Mouse (Mus musculus) thymus, adult 2 months (tissue): Measurements from ENCODE around the gene Zfp296. TPM values are rescaled to one million over a fixed set of nuclear protein-coding genes. Genes with fewer than 3 reads are reported as not detected.
"Not testable (repeated sequence)": the region's sequence is repeated elsewhere in the genome, so short reads cannot be mapped to it uniquely, and the experiment has no call there.

Experiments
- DNase-seq: peaks from one replicate; pipeline ENCODE4 v3.0.0; 2021
- H3K27ac ChIP-seq: fragments of 200-500 bp; 2 replicates; pipeline ENCODE4 v1.5.1; 2012; ENCODE audit warnings: low read length, control low read depth; ENCODE audit not compliant: control insufficient read depth, insufficient read depth
- H3K27me3 ChIP-seq: fragments of 200-500 bp; 2 replicates; pipeline ENCODE4 v1.6.1; 2012; ENCODE audit warnings: mild to moderate bottlenecking, low read length, moderate library complexity, mixed read lengths; ENCODE audit not compliant: control insufficient read depth, insufficient read depth
- H3K36me3 ChIP-seq: fragments of 200-500 bp; 2 replicates; pipeline ENCODE4 v1.6.1; 2012; ENCODE audit warnings: mild to moderate bottlenecking, low read length, moderate library complexity; ENCODE audit not compliant: control insufficient read depth, insufficient read depth
- H3K4me1 ChIP-seq: fragments of 200-500 bp; replicated peaks from 2 replicates; pipeline ENCODE4 v1.6.1; 2012; ENCODE audit warnings: low read length; ENCODE audit not compliant: control insufficient read depth, insufficient read depth
- H3K4me3 ChIP-seq: fragments of 200-500 bp; 2 replicates; pipeline ENCODE4 v1.5.1; 2012; ENCODE audit warnings: mild to moderate bottlenecking, low read length, control low read depth, moderate library complexity; ENCODE audit not compliant: control insufficient read depth, insufficient read depth
- CTCF ChIP-seq: fragments of 200-500 bp; IDR thresholded peaks from 2 replicates; pipeline ENCODE4 v1.5.1; 2012; ENCODE audit warnings: mild to moderate bottlenecking, control low read depth, low read length, moderate library complexity, borderline replicate concordance; ENCODE audit not compliant: control insufficient read depth, poor library complexity, insufficient read depth; ENCODE audit errors: extremely low read depth
- POLR2A ChIP-seq: fragments of 200-500 bp; IDR thresholded peaks from 2 replicates; pipeline ENCODE4 v1.6.1; 2012; ENCODE audit warnings: mild to moderate bottlenecking, low read length, control low read depth, moderate library complexity; ENCODE audit not compliant: control insufficient read depth, poor library complexity, insufficient read depth; ENCODE audit errors: extremely low read depth
- WGBS: fragments of 180-500 bp; shearing (Covaris S2); methylation state at CpG from one replicate; pipeline ENCODE4 v1.1.7; 2018; 5-methylcytosine and 5-hydroxymethylcytosine counted together
- polyA plus RNA-seq: library from polyadenylated mRNA; depleted of rRNA; stranded (reverse); fragments of >200 nt; gene quantifications from 2 replicates; pipeline ENCODE4 v1.2.3, GENCODE M21; 2012

The Zfp296 gene
- polyA plus RNA-seq, 1 experiment = 4.7 TPM

GRCm38 (mm10) chr7:19593061-19593730 is 16.1 kb downstream of the Zfp296 start:
- no peaks in the 10 kb centered on the region for H3K4me1 ChIP-seq
- 97% methylated on average over 10 of the region's 10 CpGs for WGBS
- H3K4me3 ChIP-seq = no peak overlapping the region
- no peaks in the 10 kb centered on the region for H3K27me3 ChIP-seq
- no peak for DNase-seq
- TF ChIP-seq POLR2A (no peak), CTCF (no peak)
- H3K27ac ChIP-seq = no peak overlapping the region
- H3K36me3 ChIP-seq = peaks cover 22% of the 10 kb centered on the region

- H3K27me3 ChIP-seq = no peaks in the 10 kb centered on the region
- TF ChIP-seq POLR2A = no peak
- no peak overlapping the region for H3K4me3 ChIP-seq
- H3K36me3 ChIP-seq = no peaks in the 10 kb centered on the region
- WGBS = 41% methylated on average over 5 of the region's 5 CpGs
- H3K27ac ChIP-seq = no peak overlapping the region
- H3K4me1 ChIP-seq = peaks cover 11% of the 10 kb centered on the region
- DNase-seq = no peak
Measured at GRCm38 (mm10) chr7:19600562-19600961, 23.5 kb downstream of the Zfp296 start.

- 87% methylated on average over 12 of the region's 12 CpGs for WGBS
- TF ChIP-seq CTCF = no peak
- Histone ChIP-seq H3K4me3 (no peak overlapping the region), H3K4me1 (peaks cover 11% of the 10 kb centered on the region), H3K27ac (no peak overlapping the region), H3K27me3 (no peaks in the 10 kb centered on the region), H3K36me3 (no peaks in the 10 kb centered on the region)
- no peak for DNase-seq
Measured at GRCm38 (mm10) chr7:19603055-19603454, 26.0 kb downstream of the Zfp296 start.

GRCm38 (mm10) chr7:19603849-19604605 is 26.9 kb downstream of the Zfp296 start, which contains the start of gene Clasrp:
Gene Clasrp, minus strand, starts transcription at chr7:19604486.
- Histone ChIP-seq H3K36me3 (no peaks in the 10 kb centered on the region), H3K4me1 (peaks cover 11% of the 10 kb centered on the region), H3K4me3 (peak within 1 kb of the TSS; percentile 92), H3K27ac (no peak within 1 kb of the TSS), H3K27me3 (no peaks in the 10 kb centered on the region)
- under 1% methylated on average over 55 of the region's 57 CpGs for WGBS
- TF ChIP-seq POLR2A (peak; percentile 81), CTCF (0 out of 2 replicates have a peak, but pooled peaks have one; percentile 41)
- peak; percentile 97 for DNase-seq

- not testable (repeated sequence) for H3K27ac ChIP-seq, DNase-seq, H3K4me3 ChIP-seq, H3K27me3 ChIP-seq, H3K36me3 ChIP-seq
- H3K4me1 ChIP-seq = peaks cover 11% of the 10 kb centered on the region
- 63% methylated on average over 10 of the region's 10 CpGs for WGBS
Measured at GRCm38 (mm10) chr7:19604606-19605214, 27.6 kb downstream of the Zfp296 start.

- Histone ChIP-seq H3K4me1 (peaks cover 8% of the 10 kb centered on the region), H3K27me3 (no peaks in the 10 kb centered on the region), H3K36me3 (no peaks in the 10 kb centered on the region), H3K27ac (no peak overlapping the region), H3K4me3 (no peak overlapping the region)
- WGBS = 93% methylated on average over 5 of the region's 5 CpGs
- no peak for DNase-seq
- TF ChIP-seq POLR2A (no peak), CTCF (no peak)
Measured at GRCm38 (mm10) chr7:19607291-19607690, 30.2 kb downstream of the Zfp296 start.
